Mouse (Mus musculus): ENCODE results near the gene Prdm15. TPM values are rescaled to one million over a fixed set of nuclear protein-coding genes. Genes with fewer than 3 reads are reported as not detected.

Prdm15 gene
- total and polyA plus RNA-seq, 3 experiments, result 5.0 to 28.3 (median 11.7) TPM

DNA sequence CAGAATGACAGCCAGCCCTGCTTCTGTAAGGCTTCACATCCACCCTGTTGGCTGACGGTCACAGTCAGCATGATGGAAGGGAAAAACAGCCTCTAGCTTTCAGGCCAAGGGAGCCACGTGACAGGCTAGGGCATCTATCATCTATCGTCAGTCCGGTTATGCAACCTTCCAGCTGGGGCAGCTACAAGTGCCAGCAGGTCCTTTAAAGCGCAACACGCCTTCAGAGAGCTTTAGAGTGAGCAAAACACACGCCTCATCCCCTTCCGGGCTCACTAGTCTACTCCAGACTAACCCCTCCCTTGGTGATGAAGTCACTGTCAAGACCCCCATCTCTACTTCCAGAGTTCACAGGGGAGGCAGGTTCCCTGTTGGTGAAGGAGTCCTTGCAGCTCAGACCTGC is 99.8 kb downstream of the Prdm15 start:
- no peak for ATAC-seq (ENCODE audit: extremely low read depth, insufficient number of reproducible peaks, low FRiP score, poor library complexity, severe bottlenecking)
- no peaks in the 10 kb centered on the region for H3K36me3 ChIP-seq (replicated peaks)
- no peak for TF ChIP-seq GATA1 (IDR thresholded peaks at IDR 0.05; ENCODE audit: borderline replicate concordance, low read length)
- no peak for TF ChIP-seq TAL1 (conservative IDR thresholded peaks at IDR 0.05; ENCODE audit: low read depth, low read length)
- TF ChIP-seq GATA2 (IDR thresholded peaks at IDR 0.05; ENCODE audit: borderline replicate concordance, low read depth, low read length), result no peak
- TF ChIP-seq CTCF (IDR thresholded peaks at IDR 0.05; ENCODE audit: low read depth, low read length), result no peak
- TF ChIP-seq POLR2AphosphoS5 (IDR thresholded peaks at IDR 0.05; ENCODE audit: insufficient replicate concordance, low read depth, low read length), result no peak

DNA sequence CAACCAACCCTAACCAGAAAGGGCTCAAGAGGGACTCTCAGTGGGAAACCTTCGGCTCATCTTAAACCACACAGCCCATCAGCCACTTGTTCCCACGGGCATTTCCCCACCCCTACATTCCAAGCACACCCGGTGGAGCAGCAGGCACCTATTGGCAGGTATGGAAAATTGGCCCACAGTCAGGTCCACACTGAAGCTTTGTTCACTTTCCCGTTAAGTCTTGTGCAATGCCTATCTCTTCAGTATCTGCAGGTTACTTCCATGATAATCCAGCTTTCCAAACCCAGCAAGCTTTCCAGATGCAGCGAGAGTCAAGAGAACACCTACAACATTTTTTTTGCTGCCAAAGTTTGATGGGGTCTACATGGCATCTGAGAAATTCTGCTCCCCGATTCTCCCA is 103.2 kb downstream of the Prdm15 start:
- peaks cover 15% of the 10 kb centered on the region; the same call in 1 of the 2 replicates for H3K27me3 ChIP-seq (ENCODE audit: insufficient read depth, low read length)
- DNase-seq (ENCODE audit: low spot score) (no peak), ATAC-seq (ENCODE audit: extremely low read depth, insufficient number of reproducible peaks, low FRiP score, poor library complexity, severe bottlenecking) (no peak)
- TF ChIP-seq GATA1 (IDR thresholded peaks at IDR 0.05; ENCODE audit: borderline replicate concordance, low read length), result no peak
- no peak for TF ChIP-seq CTCF (IDR thresholded peaks at IDR 0.05; ENCODE audit: low read depth, low read length)
- TF ChIP-seq GATA2 (IDR thresholded peaks at IDR 0.05; ENCODE audit: borderline replicate concordance, low read depth, low read length), result no peak
- TF ChIP-seq POLR2AphosphoS5 (IDR thresholded peaks at IDR 0.05; ENCODE audit: insufficient replicate concordance, low read depth, low read length), result no peak
- TF ChIP-seq TAL1 (conservative IDR thresholded peaks at IDR 0.05; ENCODE audit: low read depth, low read length), result no peak
- no peaks in the 10 kb centered on the region for H3K9me3 ChIP-seq (replicated peaks)
- no peaks in the 10 kb centered on the region for H3K36me3 ChIP-seq (replicated peaks)
- H3K4me1 ChIP-seq (ENCODE audit: insufficient read depth, low read depth, low read length), result no peaks in the 10 kb centered on the region
- no peak overlapping the region for H3K4me3 ChIP-seq (ENCODE audit: low read depth, low read length)

More for the DNA sequence above, 99.8 kb downstream of the Prdm15 start:
- H3K9me3 ChIP-seq (replicated peaks), result no peaks in the 10 kb centered on the region
- H3K4me1 ChIP-seq (ENCODE audit: insufficient read depth, low read depth, low read length), result no peaks in the 10 kb centered on the region
- H3K4me3 ChIP-seq (ENCODE audit: low read depth, low read length), result no peak overlapping the region
- DNase-seq (ENCODE audit: low spot score), result no peak
- H3K27me3 ChIP-seq (ENCODE audit: insufficient read depth, low read length), result peaks cover 11% of the 10 kb centered on the region; the same call in 1 of the 2 replicates

Other genes with a start within 250 kb of the Prdm15 start
- gene Tmprss2, start 240.7 kb downstream of the Prdm15 start, total RNA-seq (2014; fragmentation: Nextera tagmentation), result not detected in 2 replicates
- gene Tmprss2, start 240.7 kb downstream of the Prdm15 start, total RNA-seq (2017), result 0.06 and 0.11 TPM in 2 replicates
- not detected in 2 replicates for gene Tmprss2, start 240.7 kb downstream of the Prdm15 start, polyA plus RNA-seq (2012)
- gene Ripk4, start 88.1 kb downstream of the Prdm15 start, total RNA-seq (2014; fragmentation: Nextera tagmentation), result not detected in 2 replicates
- 0.05 and 0.06 TPM in 2 replicates for gene Ripk4, start 88.1 kb downstream of the Prdm15 start, total RNA-seq (2017)
- not detected in 2 replicates for gene Ripk4, start 88.1 kb downstream of the Prdm15 start, polyA plus RNA-seq (2012)
- 9.8 and 15.1 TPM in 2 replicates for gene C2cd2, start 110.7 kb upstream of the Prdm15 start, total RNA-seq (2014; fragmentation: Nextera tagmentation)
- 7.3 and 10.4 TPM in 2 replicates for gene C2cd2, start 110.7 kb upstream of the Prdm15 start, total RNA-seq (2017)
- 19.5 and 19.7 TPM in 2 replicates for gene C2cd2, start 110.7 kb upstream of the Prdm15 start, polyA plus RNA-seq (2012)
- gene Zbtb21, start 110.8 kb upstream of the Prdm15 start, total RNA-seq (2014; fragmentation: Nextera tagmentation), result 14.9 and 25.3 TPM in 2 replicates
- gene Zbtb21, start 110.8 kb upstream of the Prdm15 start, total RNA-seq (2017), result 11.1 and 12.0 TPM in 2 replicates
- gene Zbtb21, start 110.8 kb upstream of the Prdm15 start, polyA plus RNA-seq (2012), result 18.7 and 19.1 TPM in 2 replicates
- 28.1 and 31.3 TPM in 2 replicates for gene B230307C23Rik, start 145.5 kb upstream of the Prdm15 start, total RNA-seq (2014; fragmentation: Nextera tagmentation)
- 56.0 and 103 TPM in 2 replicates for gene B230307C23Rik, start 145.5 kb upstream of the Prdm15 start, total RNA-seq (2017)
- gene B230307C23Rik, start 145.5 kb upstream of the Prdm15 start, polyA plus RNA-seq (2012), result 2.5 and 2.7 TPM in 2 replicates
- gene A630089N07Rik, start 230.6 kb upstream of the Prdm15 start, total RNA-seq (2014; fragmentation: Nextera tagmentation), result 45.8 and 50.7 TPM in 2 replicates
- gene A630089N07Rik, start 230.6 kb upstream of the Prdm15 start, total RNA-seq (2017), result 18.2 and 23.0 TPM in 2 replicates
- gene A630089N07Rik, start 230.6 kb upstream of the Prdm15 start, polyA plus RNA-seq (2012), result 0.31 and 0.60 TPM in 2 replicates